Mouse (Mus musculus) ES-E14 (cell line): ENCODE measurements around the gene H2-Q10. TPM values are rescaled to one million over a fixed set of nuclear protein-coding genes. Genes with fewer than 3 reads are reported as not detected.

Experiments
- DNase-seq: peaks from one replicate; pipeline ENCODE4 v3.0.0-alpha.2; 2013; ENCODE audit warnings: low read depth, low spot score
- H3K27ac ChIP-seq: 2 replicates; pipeline ENCODE4 v1.5.1; 2012; ENCODE audit warnings: low read depth, mild to moderate bottlenecking, low read length, moderate library complexity, mixed read lengths; ENCODE audit not compliant: poor library complexity, insufficient read depth, severe bottlenecking
- H3K36me3 ChIP-seq: 2 replicates; pipeline ENCODE4 v1.6.1; 2012; ENCODE audit warnings: mild to moderate bottlenecking, low read length, moderate library complexity, mixed read lengths; ENCODE audit not compliant: control insufficient read depth, poor library complexity, insufficient read depth, severe bottlenecking
- H3K4me1 ChIP-seq, 2 experiments: fragments of 150-350 bp in 1 of 2; sonication (generic) in 1 of 2; 2 replicates each; pipeline ENCODE4 v1.6.1; 2012; ENCODE audit warnings: low read length in 2 of 2, mild to moderate bottlenecking in 1 of 2, mixed read lengths in 1 of 2; ENCODE audit not compliant: control insufficient read depth in 2 of 2, insufficient read depth in 2 of 2, poor library complexity in 1 of 2
- H3K4me3 ChIP-seq, 2 experiments: fragments of 150-350 bp in 1 of 2; sonication (generic) in 1 of 2; 2 replicates each; pipeline ENCODE4 v1.5.1; 2012; ENCODE audit warnings: low read length in 2 of 2, low read depth in 1 of 2, mild to moderate bottlenecking in 1 of 2, mixed read lengths in 1 of 2; ENCODE audit not compliant: insufficient read depth in 1 of 2, poor library complexity in 1 of 2, severe bottlenecking in 1 of 2
- H3K9ac ChIP-seq: 2 replicates; pipeline ENCODE4 v1.6.1; 2012; ENCODE audit warnings: low read depth, mild to moderate bottlenecking, low read length, mixed read lengths; ENCODE audit not compliant: poor library complexity, insufficient read depth, severe bottlenecking
- H3K9me3 ChIP-seq: fragments of 150-350 bp; sonication (generic); 2 replicates; pipeline ENCODE4 v1.6.1; 2012; ENCODE audit warnings: low read depth, mild to moderate bottlenecking, low read length; ENCODE audit not compliant: control insufficient read depth, insufficient read depth
- CHD2 ChIP-seq: IDR thresholded peaks from 2 replicates; pipeline ENCODE4 v1.6.1; 2014; ENCODE audit warnings: mild to moderate bottlenecking, low read depth, low read length, inconsistent platforms
- HCFC1 ChIP-seq: IDR thresholded peaks from 2 replicates; pipeline ENCODE4 v1.6.1; 2012; ENCODE audit warnings: low read length, inconsistent platforms, borderline replicate concordance; ENCODE audit not compliant: insufficient read depth
- MAFK ChIP-seq: IDR thresholded peaks from 2 replicates; pipeline ENCODE4 v1.6.1; 2014; ENCODE audit warnings: mild to moderate bottlenecking, low read depth, low read length, inconsistent platforms; ENCODE audit not compliant: insufficient read depth
- ZC3H11A ChIP-seq: IDR thresholded peaks from 2 replicates; pipeline ENCODE4 v1.6.1; 2012; ENCODE audit warnings: low read depth, mild to moderate bottlenecking, inconsistent platforms, low read length, borderline replicate concordance
- ZNF384 ChIP-seq: IDR thresholded peaks from 2 replicates; pipeline ENCODE4 v1.6.1; 2012; ENCODE audit warnings: low read depth, low read length, inconsistent platforms
- in situ Hi-C, 2 experiments: fragments of 600-800 bp; cut with MboI; formaldehyde crosslinking; loops; one replicate each; pipeline ENCODE4 v1.15.1; 2025; ENCODE audit warnings: low sequenced_read_pairs in 2 of 2, inconsistent platforms in 1 of 2; ENCODE audit not compliant: unreplicated experiment in 2 of 2
- total RNA-seq: library from RNA; depleted of rRNA; stranded (reverse); fragments of 300-350 nt; gene quantifications from 2 replicates; pipeline ENCODE4 v1.2.3, GENCODE M21; 2012

The H2-Q10 gene
- total RNA-seq, 1 experiment: 2.1 TPM

- Histone ChIP-seq H3K4me1 (peaks cover 14 to 19% of the 10 kb centered on the region in 2 experiments), H3K27ac (peak overlapping the region; percentile 100), H3K4me3 (peak overlapping the region; percentile 38 to 88; a peak in 3 of 4 replicates), H3K36me3 (peaks cover 11% of the 10 kb centered on the region), H3K9me3 (no peaks in the 10 kb centered on the region), H3K9ac (peak overlapping the region; percentile 83)
- DNase-seq: peak; percentile 99
- in situ Hi-C loops: no loop called here
- TF ChIP-seq ZNF384 (no peak), CHD2 (peak; percentile 84), MAFK (no peak), HCFC1 (peak; percentile 59; the same call in 1 of the 2 replicates)
Observed at GRCm38 (mm10) chr17:35503849-35504248, 34.0 kb downstream of the H2-Q10 start.

GRCm38 (mm10) chr17:35504628-35505481 is 35.0 kb downstream of the H2-Q10 start:
- Histone ChIP-seq H3K9ac (peak overlapping the region; percentile 83), H3K4me1 (peaks cover 12 to 17% of the 10 kb centered on the region in 2 experiments), H3K9me3 (no peaks in the 10 kb centered on the region), H3K4me3 (peak overlapping the region; percentile 79 to 88), H3K27ac (peak overlapping the region; percentile 100), H3K36me3 (peaks cover 21% of the 10 kb centered on the region)
- TF ChIP-seq CHD2 (peak; percentile 60), ZC3H11A (no peak)
- in situ Hi-C loops: no loop called here
- peak; percentile 77 for DNase-seq

- H3K9ac ChIP-seq: peak within 1 kb of the TSS; percentile 87
- in situ Hi-C loops: no loop called here
- DNase-seq: peak; percentile 65
- peak within 1 kb of the TSS; percentile 79 to 88 for H3K4me3 ChIP-seq
- H3K36me3 ChIP-seq: peaks cover 28% of the 10 kb centered on the region
- no peak for TF ChIP-seq HCFC1
- no peak for TF ChIP-seq ZC3H11A
- TF ChIP-seq ZNF384: no peak
- no peak for TF ChIP-seq CHD2
- no peak for TF ChIP-seq MAFK
- peak within 1 kb of the TSS; percentile 100 for H3K27ac ChIP-seq
- no peaks in the 10 kb centered on the region for H3K9me3 ChIP-seq
- peaks cover 8 to 17% of the 10 kb centered on the region in 2 experiments for H3K4me1 ChIP-seq
Observed at GRCm38 (mm10) chr17:35505776-35506175, 35.9 kb downstream of the H2-Q10 start, which contains the start of gene Pou5f1. Gene Pou5f1, plus strand, starts transcription at chr17:35506018.

GRCm38 (mm10) chr17:35506881-35507280 is 37.0 kb downstream of the H2-Q10 start:
- Histone ChIP-seq H3K9ac (peak overlapping the region; percentile 87), H3K27ac (peak overlapping the region; percentile 100), H3K9me3 (no peaks in the 10 kb centered on the region), H3K4me3 (peak overlapping the region; percentile 79 to 88), H3K4me1 (peaks cover 5 to 15% of the 10 kb centered on the region in 2 experiments), H3K36me3 (peaks cover 36% of the 10 kb centered on the region)
- no peak for TF ChIP-seq HCFC1
- DNase-seq: no peak
- in situ Hi-C loops: no loop called here
